Mouse (Mus musculus): ENCODE results near the gene Trabd.

Trabd gene

DNA sequence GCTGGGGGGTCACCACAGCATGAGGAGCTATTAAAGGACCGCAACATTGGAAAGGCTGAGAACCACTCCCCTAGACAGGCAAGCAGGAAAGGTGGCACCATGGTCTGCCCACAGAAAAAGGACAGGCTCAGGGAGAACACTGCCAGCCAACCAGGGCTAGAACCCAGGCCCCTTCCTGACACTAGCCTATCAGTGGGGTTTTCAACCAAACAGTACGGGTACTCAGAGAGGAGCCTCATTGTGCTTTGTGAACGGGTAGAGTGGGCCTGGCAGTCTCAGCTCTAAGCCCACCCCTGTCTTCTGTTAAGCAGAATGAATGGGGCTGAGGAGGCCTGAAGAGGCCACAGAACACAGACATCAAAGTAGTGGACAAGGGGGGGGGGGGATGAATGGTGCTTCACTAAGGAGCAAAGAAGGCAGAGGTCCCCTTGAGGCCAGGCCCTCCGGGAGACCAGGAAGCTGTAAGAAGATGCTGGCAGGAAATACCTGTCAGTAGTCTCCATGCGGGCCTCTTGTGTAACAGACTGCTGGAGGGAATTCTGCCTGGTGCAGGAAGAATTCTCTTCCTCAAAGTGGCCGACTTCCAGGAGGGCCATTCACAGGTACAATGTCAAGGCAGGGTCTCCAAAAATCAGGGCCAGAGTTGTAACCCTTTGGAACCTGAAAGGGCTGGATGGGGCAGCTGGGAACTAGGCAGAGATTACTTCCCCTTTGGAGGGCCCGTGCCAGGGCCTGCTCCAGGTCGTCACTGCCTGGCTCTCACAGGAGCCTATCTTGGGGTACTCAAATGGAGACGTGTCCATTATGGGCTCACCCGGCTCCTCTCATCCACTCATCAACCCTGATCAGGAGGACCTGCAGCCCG is at the start of gene Trabd:
Gene Trabd, plus strand, starts transcription at position 512 of the 865 bp plus-strand sequence.
- DNase-seq (ENCODE audit: low spot score in 2 of 2) = peak; percentile 39 to 67

DNA sequence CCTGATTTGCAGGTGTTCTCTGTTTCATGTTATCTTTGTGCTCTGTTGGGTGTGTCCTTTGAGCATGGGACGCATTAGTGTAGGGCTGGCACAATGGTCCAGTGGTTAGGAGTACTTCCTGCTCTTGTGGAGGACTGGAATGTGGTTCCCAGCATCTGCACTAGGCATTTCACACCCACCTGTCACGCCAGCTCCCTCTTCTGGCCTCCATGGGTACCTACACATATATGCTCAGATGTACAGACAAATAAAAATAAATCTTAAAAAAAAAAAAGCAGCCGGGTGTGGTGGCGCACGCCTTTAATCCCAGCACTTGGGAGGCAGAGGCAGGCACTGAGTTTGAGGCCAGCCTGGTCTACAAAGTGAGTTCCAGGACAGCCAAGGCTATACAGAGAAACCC is 30.5 kb upstream of the Trabd start:
- DNase-seq (ENCODE audit: low spot score in 2 of 2) = no peak

DNA sequence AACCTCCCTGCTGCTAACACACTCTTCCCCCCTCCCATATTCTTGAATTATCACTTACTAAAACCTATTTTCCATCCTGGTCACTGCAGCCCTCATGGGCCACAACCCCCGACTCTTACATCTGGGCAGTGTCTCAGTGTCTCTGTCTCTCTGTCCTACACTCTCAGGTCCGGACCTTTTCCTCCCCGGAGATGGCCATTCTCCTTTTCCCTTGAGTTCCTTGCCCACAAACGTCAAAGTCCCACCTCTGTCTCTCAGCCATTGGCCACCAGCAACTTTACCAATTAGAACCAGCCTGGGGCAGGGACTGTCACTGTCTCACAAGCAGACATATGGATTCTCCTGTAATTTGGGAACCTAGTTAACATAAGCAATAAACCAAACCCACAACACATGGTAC is 28.6 kb upstream of the Trabd start:
- DNase-seq (ENCODE audit: low spot score in 2 of 2) = no peak

DNA sequence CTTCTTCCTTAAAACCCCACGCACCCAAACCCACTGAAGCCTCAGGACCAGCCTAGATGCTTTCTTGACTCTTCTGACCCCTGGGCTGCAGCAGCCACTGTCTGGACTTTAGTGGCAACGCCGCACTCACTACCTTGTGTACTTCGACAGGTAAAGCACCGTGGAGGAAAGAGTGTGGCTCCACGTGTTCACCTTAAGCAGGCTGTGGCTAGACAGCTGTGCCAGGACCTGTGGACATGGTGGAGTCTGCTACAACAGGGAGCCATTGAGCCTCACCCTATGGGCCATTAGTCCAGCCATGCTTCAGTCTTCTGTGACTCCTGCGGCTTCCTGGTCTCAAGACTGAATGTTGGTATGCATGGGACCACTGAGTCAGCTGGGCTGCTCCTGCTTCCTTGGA is 20.3 kb upstream of the Trabd start:
- no peak for DNase-seq (ENCODE audit: low spot score in 2 of 2)

DNA sequence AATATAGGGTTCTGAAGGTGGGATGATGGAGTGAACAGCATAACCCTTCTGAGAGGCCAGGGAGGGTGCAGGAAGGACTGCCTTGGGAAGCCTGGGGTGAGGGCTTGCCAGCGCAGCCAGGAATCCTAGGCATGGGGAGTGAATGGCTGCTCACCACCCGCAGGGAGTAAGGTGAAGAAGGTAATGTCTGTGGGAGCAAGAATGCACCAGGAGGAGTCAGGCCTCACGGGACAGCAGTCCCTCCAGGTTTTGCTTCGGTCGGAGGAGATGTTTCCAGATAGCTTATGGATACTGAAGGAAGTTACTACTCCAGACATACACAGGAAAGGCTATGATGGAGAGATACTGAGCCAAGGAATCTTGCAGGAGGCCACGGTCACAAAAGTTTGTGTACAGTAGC is 16.2 kb upstream of the Trabd start:
- no peak for DNase-seq (ENCODE audit: low spot score in 2 of 2)

DNA sequence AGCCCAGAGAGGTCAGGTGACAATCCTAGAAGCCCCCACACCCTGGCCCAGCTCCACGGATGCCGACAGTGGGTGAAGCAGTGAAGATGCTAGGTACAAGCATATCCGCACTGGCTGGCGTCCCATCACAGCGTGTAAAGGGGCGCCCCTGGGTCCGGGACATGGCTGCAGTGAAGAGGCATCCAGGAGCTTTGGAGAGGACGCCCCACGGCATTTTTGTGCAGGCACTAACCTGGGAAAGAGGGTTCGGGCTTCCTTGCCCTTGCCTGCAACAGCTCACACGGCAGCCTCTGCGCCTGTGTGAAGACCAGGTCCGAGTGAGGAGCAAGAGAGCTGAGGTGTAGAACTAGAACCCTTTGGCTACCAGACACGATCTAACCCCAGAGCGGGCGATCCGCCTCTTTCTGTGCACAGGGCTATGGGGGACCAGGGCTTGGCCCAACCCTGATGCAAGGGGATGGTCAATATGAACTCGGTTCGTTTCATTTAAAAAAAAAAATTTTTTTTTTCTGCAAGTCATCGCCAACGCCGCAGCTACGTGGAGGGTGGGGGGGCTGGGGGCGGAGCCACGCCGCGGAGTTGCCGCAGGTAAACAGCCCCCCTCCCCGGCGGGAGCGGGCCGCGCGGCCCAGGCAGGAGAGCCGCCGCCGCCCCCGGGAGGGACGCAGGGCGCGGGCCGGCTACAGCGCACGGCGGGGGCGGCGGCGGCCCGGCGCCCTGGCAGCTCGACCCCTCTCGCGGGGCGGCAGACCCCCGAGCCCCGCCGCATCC is 15.6 kb upstream of the Trabd start, which contains the start of gene Panx2:
Gene Panx2, plus strand, starts transcription at position 574 of the 771 bp plus-strand sequence.
- DNase-seq (ENCODE audit: low spot score in 2 of 2) = peak; percentile 56 to 70

DNA sequence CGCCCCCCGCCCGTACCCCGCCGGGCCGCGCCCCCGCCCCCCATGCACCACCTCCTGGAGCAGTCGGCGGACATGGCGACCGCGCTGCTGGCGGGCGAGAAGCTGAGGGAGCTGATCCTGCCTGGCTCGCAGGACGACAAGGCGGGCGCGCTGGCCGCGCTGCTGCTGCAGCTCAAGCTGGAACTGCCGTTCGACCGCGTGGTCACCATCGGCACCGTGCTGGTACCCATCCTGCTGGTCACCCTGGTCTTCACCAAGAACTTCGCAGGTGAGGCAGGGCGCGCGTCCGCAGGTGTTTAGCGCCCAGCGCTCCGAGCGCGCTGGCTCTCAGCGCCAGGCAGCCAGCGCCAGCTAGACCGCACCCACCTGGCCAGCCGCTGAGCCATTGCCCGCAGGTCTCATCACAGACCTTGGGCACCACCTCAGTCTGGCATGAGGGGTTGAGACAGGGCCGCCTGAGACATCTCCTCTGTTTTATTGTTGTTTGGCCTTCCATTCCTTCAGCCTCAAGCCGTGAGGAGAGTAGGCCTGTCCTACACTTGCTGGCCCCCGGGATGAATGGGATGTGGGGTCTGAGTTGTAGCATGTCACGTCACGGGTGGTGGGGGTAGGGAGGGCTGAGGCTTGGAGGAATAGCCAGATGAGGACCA is 14.8 kb upstream of the Trabd start:
- DNase-seq (ENCODE audit: low spot score in 2 of 2) = peak; percentile 61 to 64

DNA sequence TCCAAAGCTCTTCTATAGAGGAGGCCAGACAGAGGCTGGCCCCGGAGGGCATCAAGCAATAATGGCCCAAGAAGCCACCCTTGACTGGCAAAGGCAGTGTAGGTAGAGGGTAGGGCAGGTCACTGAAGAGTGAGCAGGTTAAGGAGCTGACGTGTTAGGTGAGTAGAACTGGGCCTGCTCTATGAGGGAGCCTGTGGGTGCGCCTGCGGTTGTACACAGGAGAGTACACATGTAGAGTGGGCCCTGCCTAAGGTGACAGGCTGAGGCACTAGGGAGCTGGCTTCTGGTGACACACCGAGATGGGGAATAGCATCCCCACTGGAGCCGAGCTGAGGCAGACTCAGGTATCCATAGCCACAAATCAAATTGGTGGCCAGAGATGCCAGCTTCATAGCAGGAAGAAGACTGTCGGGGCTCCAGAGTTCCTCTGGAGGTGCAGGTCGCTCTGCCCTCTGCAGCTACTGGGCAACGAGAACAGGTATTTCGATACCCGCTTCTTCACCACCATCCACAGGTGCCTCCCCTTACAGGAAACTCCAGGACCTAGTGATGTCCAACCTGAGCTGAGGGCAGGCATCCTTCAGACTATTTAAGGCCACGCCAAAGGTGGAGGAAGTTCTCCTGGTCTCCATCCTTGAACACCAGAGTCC is 14.0 kb upstream of the Trabd start:
- DNase-seq (ENCODE audit: low spot score in 2 of 2) = peak in 1 of 2 experiments; percentile 31

DNA sequence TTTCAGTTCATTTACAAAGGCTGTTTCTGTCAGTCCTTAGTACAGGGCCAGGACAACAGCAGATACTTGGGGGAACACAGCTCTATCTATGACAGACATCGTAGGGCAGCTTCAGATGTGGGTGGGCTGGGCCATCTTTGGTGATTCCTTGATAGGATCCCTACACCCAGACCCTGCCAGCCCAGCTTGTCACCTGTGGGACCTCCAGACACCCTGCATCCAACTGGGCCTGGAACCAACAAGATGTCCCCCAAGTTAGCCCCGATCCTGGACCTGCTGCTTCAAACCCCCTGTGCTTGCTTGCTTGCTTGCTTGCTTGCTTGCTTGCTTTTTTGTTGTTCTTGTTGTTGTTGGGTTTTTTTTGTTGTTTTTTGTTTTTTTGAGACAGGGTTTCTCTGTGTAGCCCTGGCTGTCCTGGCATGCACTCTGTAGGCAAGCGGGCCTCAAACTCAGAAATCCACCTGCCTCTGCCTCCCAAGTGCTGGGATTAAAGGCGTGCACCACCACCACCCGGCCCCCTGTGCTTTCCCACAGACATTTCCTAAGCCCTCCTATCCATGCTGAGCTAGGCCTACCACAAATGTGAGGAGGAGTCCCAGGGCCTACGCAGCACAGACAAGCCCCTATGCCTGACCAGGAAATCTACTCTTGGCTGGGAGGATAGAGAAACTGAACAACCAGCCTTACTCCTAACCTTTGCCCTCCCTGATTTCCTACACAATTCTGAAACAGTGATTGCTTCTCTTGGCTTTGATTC is 13.0 kb upstream of the Trabd start:
- DNase-seq (ENCODE audit: low spot score in 2 of 2) = no peak

DNA sequence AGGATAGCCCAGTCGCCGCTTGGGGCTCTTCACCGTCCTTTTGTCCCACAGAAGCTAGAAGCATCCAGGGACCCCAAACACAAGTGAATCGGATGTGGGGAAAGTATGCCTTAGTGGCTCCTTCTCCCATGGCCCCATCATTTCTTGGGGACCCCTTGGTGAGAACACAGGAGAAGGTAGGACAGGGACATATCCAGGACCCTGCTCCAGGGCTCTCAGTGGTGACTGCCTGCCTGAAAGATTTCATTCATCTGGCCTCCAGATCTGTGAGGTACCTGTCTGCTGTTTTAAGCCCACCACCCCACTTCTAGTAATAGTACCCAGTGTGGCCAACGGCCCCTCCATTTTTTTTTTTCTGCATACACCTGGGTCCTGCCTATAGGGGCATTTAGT is 12.4 kb upstream of the Trabd start:
- no peak for DNase-seq (ENCODE audit: low spot score in 2 of 2)

DNA sequence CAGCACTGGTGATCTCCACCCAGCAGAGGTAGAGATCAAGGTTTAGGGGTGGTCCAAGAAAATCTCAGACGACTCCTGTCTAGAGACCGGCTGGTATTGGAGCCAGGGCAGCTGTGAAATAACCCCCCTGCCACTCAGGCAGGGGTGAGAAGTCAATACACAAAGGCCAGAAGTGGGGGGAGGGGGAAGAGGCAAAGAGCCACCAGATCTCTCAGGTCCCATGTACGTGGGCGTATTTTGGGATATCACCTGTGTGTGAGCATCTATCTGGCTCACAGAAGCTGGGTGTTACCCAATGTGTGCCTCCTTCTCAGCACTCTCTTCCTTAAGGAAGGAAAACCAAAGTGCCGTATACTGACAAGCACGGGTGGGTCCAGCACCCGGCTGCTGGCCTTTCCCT is 11.9 kb upstream of the Trabd start:
- peak in 1 of 2 experiments; percentile 33 for DNase-seq (ENCODE audit: low spot score in 2 of 2)

DNA sequence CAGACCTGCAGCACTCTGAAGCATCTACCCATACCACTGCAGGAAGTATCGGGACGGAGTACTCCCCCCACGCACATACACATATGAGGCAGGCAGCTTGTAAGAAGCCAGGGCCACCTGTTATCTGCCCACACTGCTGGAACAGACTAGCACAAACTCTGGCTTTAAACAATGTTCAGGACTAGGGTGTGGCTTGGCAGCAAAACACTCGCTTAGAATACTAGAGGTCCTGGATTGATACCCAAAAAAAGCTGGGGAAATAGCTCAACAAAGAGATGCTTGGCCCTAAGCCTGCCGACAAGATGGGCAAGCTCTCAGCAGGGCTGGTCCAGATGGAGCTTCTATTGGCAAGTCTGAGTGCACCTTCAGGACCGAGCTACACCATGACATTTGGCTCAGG is 11.4 kb upstream of the Trabd start:
- peak; percentile 61 to 80 for DNase-seq (ENCODE audit: low spot score in 2 of 2)

DNA sequence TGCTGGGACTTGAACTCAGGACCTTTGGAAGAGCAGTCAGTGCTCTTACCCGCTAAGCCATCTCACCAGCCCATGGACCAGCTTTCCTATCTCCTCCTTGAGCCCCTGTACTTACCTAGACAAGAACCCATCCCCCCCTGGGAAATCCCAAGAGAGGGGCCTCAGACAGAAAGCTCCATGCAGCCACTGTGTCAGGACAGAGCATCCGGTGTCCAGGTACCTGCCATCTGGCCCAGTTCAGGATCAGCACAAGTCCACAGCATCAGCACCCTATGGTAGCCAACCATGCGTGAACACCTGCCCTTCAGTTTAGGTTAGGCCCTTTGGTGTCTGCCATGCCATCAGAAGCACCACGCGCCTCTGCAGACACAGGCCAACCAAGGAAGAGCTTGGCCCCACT is 10.0 kb upstream of the Trabd start:
- peak in 1 of 2 experiments; percentile 26 for DNase-seq (ENCODE audit: low spot score in 2 of 2)

DNA sequence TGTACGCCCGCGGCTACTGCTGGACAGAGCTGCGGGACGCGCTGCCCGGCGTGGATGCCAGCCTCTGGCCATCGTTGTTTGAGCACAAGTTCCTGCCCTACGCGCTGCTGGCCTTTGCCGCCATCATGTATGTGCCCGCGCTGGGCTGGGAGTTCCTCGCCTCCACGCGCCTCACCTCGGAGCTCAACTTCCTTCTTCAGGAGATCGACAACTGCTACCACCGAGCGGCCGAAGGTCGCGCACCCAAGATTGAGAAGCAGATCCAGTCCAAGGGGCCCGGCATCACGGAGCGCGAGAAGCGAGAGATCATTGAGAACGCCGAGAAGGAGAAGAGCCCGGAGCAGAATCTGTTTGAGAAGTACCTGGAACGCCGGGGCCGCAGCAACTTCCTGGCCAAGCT is 7.3 kb upstream of the Trabd start:
- no peak for DNase-seq (ENCODE audit: low spot score in 2 of 2)

DNA sequence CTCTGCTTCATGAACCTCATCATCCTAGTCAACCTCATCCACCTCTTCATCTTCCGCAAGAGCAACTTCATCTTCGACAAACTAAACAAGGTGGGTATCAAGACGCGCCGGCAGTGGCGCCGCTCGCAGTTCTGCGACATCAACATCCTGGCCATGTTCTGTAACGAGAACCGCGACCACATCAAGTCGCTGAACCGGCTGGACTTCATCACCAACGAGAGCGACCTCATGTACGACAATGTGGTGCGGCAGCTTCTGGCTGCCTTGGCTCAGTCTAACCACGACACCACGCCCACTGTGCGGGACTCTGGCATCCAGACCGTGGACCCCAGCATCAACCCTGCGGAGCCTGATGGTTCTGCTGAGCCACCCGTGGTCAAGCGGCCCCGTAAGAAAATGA is 6.7 kb upstream of the Trabd start:
- DNase-seq (ENCODE audit: low spot score in 2 of 2) = no peak

DNA sequence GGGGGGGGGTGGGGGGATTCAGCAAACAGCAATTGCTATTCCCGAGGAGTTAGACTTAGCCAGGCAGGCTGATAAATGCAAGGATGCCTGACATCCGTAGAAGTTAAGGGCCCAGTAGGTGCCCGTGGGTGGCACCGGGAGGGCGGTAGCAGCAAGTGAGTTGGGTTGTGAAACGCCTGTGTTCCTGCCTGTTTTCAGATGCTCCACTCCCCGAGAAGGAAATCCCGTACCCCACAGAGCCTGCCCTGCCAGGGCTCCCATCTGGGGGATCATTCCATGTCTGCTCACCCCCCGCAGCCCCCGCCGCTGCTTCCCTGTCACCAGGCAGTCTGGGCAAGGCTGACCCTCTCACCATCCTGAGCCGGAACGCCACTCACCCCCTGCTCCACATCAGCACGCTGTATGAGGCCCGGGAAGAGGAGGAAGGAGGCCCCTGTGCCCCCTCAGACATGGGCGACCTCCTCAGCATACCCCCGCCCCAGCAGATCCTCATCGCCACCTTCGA is 5.5 kb upstream of the Trabd start:
- no peak for DNase-seq (ENCODE audit: low spot score in 2 of 2)

DNA sequence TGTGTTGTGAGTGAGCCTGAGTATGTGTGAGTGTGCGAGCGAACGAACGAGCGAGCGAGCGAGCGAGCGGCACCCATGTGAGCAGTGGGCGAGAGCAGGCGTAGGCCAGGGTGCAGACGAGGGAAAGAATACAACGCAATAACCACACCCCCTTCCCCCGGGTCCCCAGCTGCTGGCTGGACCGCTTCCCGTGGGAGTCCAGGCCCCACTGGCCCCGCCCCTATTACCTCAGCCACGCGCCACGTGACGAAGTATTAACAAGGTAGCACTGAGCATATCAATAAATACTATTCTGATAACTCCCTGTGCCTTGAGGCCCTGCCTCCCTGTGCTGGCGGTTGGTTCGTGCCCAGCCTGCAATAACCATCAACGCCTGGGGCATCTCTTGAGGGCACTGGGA is 4.3 kb upstream of the Trabd start:
- DNase-seq (ENCODE audit: low spot score in 2 of 2) = no peak

DNA sequence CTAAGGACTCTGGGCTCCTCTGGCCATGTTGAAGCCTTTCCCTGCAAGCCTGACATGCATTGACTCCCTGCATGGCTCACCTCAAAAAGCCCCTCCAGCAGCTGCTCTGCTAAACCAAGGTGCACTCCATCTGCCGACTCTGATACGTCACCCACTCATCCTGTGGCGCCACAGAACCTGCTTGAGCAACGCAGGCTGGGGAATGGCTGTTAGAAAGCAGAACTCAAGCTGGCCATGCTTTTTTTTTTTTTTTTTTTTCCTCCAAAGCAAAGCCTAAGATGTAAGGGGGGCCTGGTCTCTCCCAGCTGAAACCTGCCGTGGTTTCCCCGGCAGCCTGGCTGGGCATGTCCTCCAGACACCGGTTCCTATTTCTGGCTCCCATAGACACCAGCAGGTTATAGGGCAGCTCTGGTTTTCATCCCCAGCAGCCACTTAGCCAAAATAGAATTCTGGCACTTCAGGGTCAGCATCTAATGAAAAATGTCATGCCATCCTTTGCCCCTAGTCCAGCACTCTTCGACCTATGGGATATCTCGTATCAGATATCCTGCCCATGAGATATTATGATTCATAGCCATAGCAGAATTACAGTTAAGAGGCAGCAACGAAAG is 826 bp upstream of the Trabd start:
- peak; percentile 70 to 81 for DNase-seq (ENCODE audit: low spot score in 2 of 2)

DNA sequence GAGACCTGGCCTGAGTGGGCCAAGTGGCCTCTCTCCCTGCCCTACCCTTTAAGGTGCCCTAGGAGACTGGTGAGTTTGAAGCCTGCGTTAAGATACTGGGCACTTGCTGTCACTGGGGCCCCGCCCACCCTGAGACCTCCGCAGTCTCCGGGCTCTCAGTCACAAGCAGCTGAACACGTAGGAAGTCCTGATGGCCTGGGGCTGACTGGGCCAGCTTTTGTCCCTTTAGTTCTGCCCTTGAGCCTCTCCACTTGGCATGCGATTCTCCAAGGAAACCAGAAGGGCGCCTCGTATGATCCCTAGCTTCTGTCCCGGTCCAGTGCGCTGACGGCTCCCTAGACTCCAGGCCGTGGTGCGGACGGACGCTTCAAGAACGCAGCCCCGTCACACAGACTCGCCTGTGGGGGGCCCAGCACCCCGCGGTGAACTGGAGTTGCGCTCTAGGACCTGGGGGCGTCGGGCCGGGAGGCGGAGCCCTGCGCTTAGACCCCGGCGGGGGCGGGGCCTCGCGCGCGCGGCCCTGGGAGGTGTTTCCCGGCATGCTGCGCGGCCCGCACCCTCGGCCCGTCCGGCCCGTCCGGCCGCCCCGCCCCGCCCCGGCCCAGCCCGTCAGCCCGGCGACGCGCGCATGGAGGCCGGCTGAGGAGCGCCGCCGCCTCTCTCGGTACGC is 689 bp downstream of the Trabd start:
- peak; percentile 90 to 91 for DNase-seq (ENCODE audit: low spot score in 2 of 2)

DNA sequence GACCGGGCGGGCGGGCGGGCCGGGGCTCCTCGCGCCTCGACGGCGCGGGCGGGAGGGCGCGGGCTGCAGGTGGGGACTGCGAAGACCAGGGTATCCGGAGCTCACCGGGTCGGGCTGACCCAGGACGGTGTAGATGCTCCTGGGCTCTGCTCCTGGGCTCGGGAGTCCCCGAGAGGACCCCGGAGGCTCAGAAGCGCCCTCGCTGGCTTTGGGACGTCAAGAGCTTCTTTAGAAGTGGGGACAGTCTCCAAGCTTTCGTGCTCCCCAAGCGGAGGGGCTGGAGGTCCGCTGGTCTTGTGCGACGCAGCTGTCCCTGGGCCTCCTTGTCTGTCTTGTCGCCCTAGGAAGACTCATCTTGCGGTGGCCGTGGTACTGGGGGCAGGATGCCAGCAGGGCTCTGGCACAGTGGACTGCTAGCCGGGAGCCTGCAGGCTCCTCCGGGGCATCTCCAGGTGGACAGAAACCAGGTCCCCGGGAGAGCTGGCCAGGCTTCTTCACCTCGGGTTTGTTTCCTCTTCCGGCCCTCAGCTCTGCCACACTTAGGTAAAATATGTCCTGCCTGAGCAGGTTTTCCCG is 1.3 kb downstream of the Trabd start:
- peak; percentile 68 to 70 for DNase-seq (ENCODE audit: low spot score in 2 of 2)

All from right cerebral cortex, postnatal 10 days (tissue).